ENCODE assay signal across 10 mouse cellular contexts in the genomic region with DNA sequence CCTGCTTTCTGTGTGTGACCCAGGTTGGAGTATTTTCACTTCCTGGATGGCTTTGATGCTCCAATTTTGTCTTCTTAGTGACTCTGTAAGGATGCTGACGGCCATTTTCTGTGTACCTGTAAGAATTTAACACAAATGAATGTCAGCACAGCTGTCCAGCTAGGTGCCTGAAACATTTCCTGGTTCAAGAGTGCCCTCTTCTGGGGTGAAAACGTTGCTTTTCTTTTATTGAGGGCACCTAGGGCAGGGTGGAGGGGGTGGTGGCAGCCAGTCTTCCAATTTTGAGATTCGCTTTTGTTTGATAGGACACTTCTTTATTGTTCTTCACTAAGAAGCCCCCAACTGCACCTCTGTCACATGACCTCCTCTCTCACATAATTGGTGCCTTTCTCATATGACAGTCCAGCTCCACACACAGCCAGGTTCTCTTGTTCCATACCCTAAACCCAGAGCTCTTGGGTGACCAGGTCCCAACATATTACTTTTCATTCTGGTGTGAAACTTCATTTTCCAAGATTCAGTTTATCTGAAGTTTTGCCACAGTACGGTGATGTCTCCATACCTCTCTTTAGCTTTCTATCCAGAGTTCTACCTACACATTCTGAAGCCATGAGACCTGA.
DNase-seq lines count a peak whose midpoint lies in the region; ATAC-seq lines count a peak whose summit lies in the region.
"Had no signal": no experiment of that assay in that cellular context is flagged by ENCODE, and none has a peak within 500 bp of the region (broad histone marks: within the 10 kb centered on the region; RNA-seq: fewer than 3 reads in every experiment).

No protein-coding gene starts in this region.

- H3K36me3 ChIP-seq in kidney, embryonic 15.5 days: no peaks in the 10 kb centered on the region
- H3K36me3 ChIP-seq in stomach, embryonic 15.5 days: no peaks in the 10 kb centered on the region
- H3K36me3 ChIP-seq: heart, embryonic 13.5 days had no signal

- no peak overlapping the region for H3K9ac ChIP-seq in kidney, embryonic 15.5 days
- no peak overlapping the region for H3K9ac ChIP-seq in stomach, embryonic 15.5 days
- H3K9ac ChIP-seq: heart, embryonic 13.5 days had no signal

- no peak overlapping the region for H3K4me2 ChIP-seq in kidney, embryonic 15.5 days
- no peak overlapping the region for H3K4me2 ChIP-seq in stomach, embryonic 15.5 days
- H3K4me2 ChIP-seq: heart, embryonic 13.5 days had no signal

- no peak overlapping the region for H3K4me3 ChIP-seq in kidney, embryonic 15.5 days (replicated peaks)
- H3K4me3 ChIP-seq in stomach, embryonic 15.5 days (replicated peaks): no peak overlapping the region
- H3K4me3 ChIP-seq: heart, embryonic 13.5 days; myocyte had no signal

- no peaks in the 10 kb centered on the region for H3K27me3 ChIP-seq in kidney, embryonic 15.5 days
- no peaks in the 10 kb centered on the region for H3K27me3 ChIP-seq in stomach, embryonic 15.5 days (replicated peaks)
- H3K27me3 ChIP-seq: heart, embryonic 13.5 days had no signal

- 0 out of 2 replicates have a peak, but pooled peaks cover 8% of the 10 kb centered on the region for H3K4me1 ChIP-seq in kidney, embryonic 15.5 days
- H3K4me1 ChIP-seq in stomach, embryonic 15.5 days: no peaks in the 10 kb centered on the region
- H3K4me1 ChIP-seq: heart, embryonic 13.5 days had no signal

- peak; percentile 65 for DNase-seq in kidney, adult 18-20 months
- DNase-seq in brain, adult 2 months (ENCODE audit: low read depth, low spot score): peak; percentile 76
- peak; percentile 65 for DNase-seq in forelimb bud, embryonic 11.5 days (ENCODE audit: low read depth, low spot score)
- peak; percentile 76 for DNase-seq in kidney, postnatal 14 days
- peak; percentile 29 for DNase-seq in mesoderm, embryonic 11.5 days (ENCODE audit: low read depth, low spot score)
- DNase-seq in spleen, postnatal 4 days (ENCODE audit: low spot score in 2 of 2): no peak

- ATAC-seq in kidney, embryonic 15.5 days (replicated peaks; ENCODE audit: low FRiP score): no peak
- ATAC-seq in stomach, embryonic 15.5 days (ENCODE audit: insufficient read depth, low FRiP score, low read depth): peak; percentile 27; the same call in 1 of the 2 replicates

- no peak overlapping the region for H3K27ac ChIP-seq in kidney, embryonic 15.5 days
- no peak overlapping the region for H3K27ac ChIP-seq in stomach, embryonic 15.5 days
- H3K27ac ChIP-seq: heart, embryonic 13.5 days had no signal

- 40% methylated on average over 4 of the region's 4 CpGs for WGBS in kidney, embryonic 15.5 days
- WGBS in stomach, embryonic 15.5 days: 44% methylated on average over 4 of the region's 4 CpGs

- no peaks in the 10 kb centered on the region for H3K9me3 ChIP-seq in kidney, embryonic 15.5 days (replicated peaks)
- no peaks in the 10 kb centered on the region for H3K9me3 ChIP-seq in stomach, embryonic 15.5 days
- H3K9me3 ChIP-seq: heart, embryonic 13.5 days had no signal

Comparison
In these comparisons a context has a peak if more than half of its experiments do, and no peak if none do; other contexts are left out.
1. DNase-seq: peak in kidney, adult 18-20 months (single experiment), brain, adult 2 months (single experiment), forelimb bud, embryonic 11.5 days (single experiment), kidney, postnatal 14 days (single experiment) and mesoderm, embryonic 11.5 days (single experiment); none in spleen, postnatal 4 days (0 of 2).